Mouse (Mus musculus): ENCODE data around the gene Gpx5. TPM values are rescaled to one million over a fixed set of nuclear protein-coding genes. Genes with fewer than 3 reads are reported as not detected.

Gpx5 gene
- polyA plus RNA-seq, 1 experiment from 2014 or later: not detected

DNA sequence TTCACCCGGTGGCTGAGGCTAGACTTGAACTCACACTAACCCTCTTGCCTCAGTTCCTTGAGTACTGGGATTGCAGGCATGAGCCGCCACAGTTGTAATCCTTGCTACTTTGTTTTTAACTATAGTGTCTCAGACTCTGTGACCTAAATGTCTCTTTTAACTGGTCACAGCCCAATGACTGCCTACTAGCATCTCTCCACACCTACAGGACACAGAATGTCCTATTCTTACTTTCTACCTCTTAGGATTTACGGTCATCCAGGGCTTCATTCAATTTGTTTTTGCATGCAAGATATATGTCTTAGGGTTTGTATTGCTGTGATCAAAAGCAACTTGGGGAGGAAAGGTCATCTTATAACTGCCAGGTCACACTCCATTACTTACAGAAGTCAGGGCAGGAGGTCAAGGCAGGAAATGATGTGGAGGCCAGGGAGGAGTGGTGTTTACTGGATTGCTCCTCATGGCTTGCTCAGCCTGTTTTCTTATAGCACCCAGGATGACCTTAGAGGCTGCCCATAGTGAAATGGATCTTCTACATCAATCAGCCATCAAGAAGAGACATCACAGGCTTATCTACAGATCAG is 12.0 kb upstream of the Gpx5 start:
- no peak for DNase-seq (ENCODE audit: low spot score)
- no peaks in the 10 kb centered on the region for H3K9me3 ChIP-seq (replicated peaks)
- no peaks in the 10 kb centered on the region for H3K4me1 ChIP-seq
- no peak overlapping the region for H3K27ac ChIP-seq (replicated peaks)
- H3K4me3 ChIP-seq: no peak overlapping the region
- 75% methylated on average over 3 of the region's 3 CpGs for WGBS
- no peaks in the 10 kb centered on the region for H3K27me3 ChIP-seq (ENCODE audit: low read depth, poor library complexity, severe bottlenecking)
- H3K36me3 ChIP-seq: no peaks in the 10 kb centered on the region

DNA sequence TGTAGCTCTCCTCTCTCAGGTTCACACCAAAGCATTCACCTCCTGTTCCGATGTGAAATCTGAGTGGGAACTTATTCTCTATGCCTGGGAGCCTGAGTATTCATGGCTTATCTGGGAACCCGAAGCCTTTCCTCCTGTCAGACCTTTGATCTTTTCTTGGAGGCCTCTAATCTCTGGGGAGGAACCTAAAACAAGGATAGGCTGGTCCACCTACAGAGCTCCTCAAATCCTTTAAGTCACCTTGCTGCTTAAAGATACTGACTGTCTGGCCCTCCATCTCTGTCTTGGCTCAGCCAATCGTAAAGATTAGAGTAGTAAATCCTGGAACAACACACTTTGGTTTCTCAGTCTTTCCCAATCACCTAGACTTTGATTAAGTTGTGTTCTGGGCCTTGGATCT is 6.0 kb upstream of the Gpx5 start:
- 32% methylated on average over 3 of the region's 3 CpGs for WGBS

DNA sequence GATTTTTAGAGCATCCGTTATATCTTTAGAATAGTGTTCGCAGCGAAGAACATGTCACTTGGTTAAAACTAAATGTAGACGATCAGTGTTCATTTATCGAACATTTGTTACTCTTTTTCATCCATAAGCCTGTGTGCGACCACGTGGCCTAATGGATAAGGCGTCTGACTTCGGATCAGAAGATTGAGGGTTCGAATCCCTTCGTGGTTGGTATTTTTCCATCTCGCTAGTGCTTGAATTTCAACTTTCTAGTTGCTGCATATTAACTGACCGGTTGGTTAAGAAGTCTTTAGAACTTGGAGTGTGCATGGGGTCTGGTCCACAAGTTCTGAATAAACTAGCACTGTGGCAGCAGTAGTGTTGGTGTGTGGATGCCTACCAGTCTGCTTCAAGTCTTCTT is 13.0 kb downstream of the Gpx5 start:
- peak overlapping the region; percentile 57 for H3K4me3 ChIP-seq
- peaks cover 21% of the 10 kb centered on the region for H3K4me1 ChIP-seq
- under 1% methylated on average over 13 of the region's 13 CpGs for WGBS
- no peaks in the 10 kb centered on the region for H3K36me3 ChIP-seq
- H3K27ac ChIP-seq (replicated peaks): no peak overlapping the region
- H3K27me3 ChIP-seq (ENCODE audit: low read depth, poor library complexity, severe bottlenecking): peaks cover 14% of the 10 kb centered on the region
- no peaks in the 10 kb centered on the region for H3K9me3 ChIP-seq (replicated peaks)
- peak; percentile 81 for DNase-seq (ENCODE audit: low spot score)

More for the DNA sequence above, 6.0 kb upstream of the Gpx5 start:
- Histone ChIP-seq H3K36me3 (no peaks in the 10 kb centered on the region), H3K9me3 (replicated peaks) (no peaks in the 10 kb centered on the region), H3K4me3 (no peak overlapping the region), H3K4me1 (no peaks in the 10 kb centered on the region), H3K27ac (replicated peaks) (no peak overlapping the region), H3K27me3 (ENCODE audit: low read depth, poor library complexity, severe bottlenecking) (no peaks in the 10 kb centered on the region)
- no peak for DNase-seq (ENCODE audit: low spot score)

DNA sequence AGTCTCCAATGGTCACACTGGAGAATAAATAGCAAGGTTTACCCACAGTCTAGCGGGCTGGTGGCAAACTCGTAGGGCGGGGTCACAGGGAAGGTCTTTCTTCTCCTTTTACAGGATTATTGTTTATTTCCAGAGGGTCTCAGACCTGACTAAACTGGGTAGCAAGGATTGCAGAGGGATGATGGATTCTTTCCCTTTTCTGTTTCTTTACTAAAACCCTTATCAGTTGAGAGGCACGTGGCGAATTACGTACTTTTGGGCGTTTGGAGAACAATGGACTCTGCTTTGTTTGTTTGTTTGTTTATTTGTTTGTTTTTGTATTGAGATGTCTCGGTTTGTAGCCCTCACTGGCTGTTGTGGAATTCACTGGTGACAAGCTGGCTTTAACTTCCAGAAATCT is 13.5 kb downstream of the Gpx5 start:
- Histone ChIP-seq H3K9me3 (replicated peaks) (no peaks in the 10 kb centered on the region), H3K4me1 (peaks cover 21% of the 10 kb centered on the region), H3K36me3 (no peaks in the 10 kb centered on the region), H3K4me3 (peak overlapping the region; percentile 57), H3K27ac (replicated peaks) (no peak overlapping the region), H3K27me3 (ENCODE audit: low read depth, poor library complexity, severe bottlenecking) (peaks cover 16% of the 10 kb centered on the region)
- 9% methylated on average over 8 of the region's 8 CpGs for WGBS
- DNase-seq (ENCODE audit: low spot score): no peak

DNA sequence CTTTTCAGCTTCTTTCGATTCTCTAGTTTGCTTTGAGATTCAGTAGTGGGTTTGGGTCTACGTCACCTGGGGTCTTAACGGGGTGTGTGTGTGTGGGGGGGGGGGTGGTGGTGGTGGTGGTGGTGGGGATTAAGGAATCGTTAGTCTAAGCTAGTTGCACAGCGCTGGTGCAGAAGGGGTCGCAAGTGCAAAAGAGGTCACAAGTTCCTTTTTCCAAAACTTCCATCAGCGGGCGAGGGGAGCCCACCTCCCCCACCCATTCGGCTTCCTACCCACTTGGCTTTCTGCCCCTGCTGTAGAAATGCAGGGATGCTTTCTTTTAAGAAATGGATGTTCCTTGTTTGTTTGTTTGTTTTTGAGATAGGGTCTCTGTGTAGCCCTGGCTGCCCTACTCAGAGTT is 16.0 kb downstream of the Gpx5 start:
- Histone ChIP-seq H3K27ac (replicated peaks) (peak overlapping the region; percentile 85), H3K9me3 (replicated peaks) (no peaks in the 10 kb centered on the region), H3K4me1 (peaks cover 21% of the 10 kb centered on the region), H3K27me3 (ENCODE audit: low read depth, poor library complexity, severe bottlenecking) (peaks cover 28% of the 10 kb centered on the region), H3K4me3 (peak overlapping the region; percentile 67), H3K36me3 (no peaks in the 10 kb centered on the region)
- under 1% methylated on average over 9 of the region's 9 CpGs for WGBS
- no peak for DNase-seq (ENCODE audit: low spot score)

DNA sequence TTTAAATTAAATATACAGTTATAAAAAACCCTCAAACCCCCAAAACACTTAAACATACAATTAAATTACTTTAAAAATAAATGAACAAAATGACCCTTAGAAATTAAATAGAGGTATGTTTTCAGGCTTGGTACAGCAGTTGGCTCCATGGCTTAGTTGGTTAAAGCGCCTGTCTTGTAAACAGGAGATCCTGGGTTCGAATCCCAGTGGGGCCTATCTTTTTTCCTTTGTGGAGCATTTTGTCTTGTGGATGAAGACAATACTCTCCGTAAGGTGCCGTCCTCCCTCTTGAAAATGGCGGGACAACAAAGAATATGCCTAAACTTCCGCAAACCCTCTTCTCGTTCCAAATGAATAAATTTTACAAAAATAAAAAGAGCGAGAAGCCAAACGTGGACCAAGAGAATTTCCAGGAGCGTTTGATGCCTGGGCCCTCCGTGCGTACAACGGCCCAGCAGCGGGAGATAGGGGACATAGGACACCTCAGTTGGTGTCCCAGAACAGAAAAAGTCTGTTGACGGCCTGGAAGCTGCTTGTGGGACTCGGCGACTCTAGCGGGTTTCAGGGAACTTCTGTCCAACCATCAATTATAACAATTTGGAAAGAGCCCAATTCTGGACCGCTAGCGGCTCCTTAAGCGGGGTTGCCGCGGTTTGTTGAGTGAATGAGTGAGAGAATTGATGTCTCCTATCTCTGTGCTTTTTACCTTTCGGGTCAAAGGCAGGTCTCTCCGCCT is 16.5 kb downstream of the Gpx5 start:
- DNase-seq (ENCODE audit: low spot score): peak; percentile 86
- Histone ChIP-seq H3K27ac (replicated peaks) (peak overlapping the region; percentile 85), H3K36me3 (no peaks in the 10 kb centered on the region), H3K4me3 (peak overlapping the region; percentile 67), H3K27me3 (ENCODE audit: low read depth, poor library complexity, severe bottlenecking) (peaks cover 28% of the 10 kb centered on the region), H3K9me3 (replicated peaks) (no peaks in the 10 kb centered on the region), H3K4me1 (peaks cover 21% of the 10 kb centered on the region)
- under 1% methylated on average over 25 of the region's 25 CpGs for WGBS

DNA sequence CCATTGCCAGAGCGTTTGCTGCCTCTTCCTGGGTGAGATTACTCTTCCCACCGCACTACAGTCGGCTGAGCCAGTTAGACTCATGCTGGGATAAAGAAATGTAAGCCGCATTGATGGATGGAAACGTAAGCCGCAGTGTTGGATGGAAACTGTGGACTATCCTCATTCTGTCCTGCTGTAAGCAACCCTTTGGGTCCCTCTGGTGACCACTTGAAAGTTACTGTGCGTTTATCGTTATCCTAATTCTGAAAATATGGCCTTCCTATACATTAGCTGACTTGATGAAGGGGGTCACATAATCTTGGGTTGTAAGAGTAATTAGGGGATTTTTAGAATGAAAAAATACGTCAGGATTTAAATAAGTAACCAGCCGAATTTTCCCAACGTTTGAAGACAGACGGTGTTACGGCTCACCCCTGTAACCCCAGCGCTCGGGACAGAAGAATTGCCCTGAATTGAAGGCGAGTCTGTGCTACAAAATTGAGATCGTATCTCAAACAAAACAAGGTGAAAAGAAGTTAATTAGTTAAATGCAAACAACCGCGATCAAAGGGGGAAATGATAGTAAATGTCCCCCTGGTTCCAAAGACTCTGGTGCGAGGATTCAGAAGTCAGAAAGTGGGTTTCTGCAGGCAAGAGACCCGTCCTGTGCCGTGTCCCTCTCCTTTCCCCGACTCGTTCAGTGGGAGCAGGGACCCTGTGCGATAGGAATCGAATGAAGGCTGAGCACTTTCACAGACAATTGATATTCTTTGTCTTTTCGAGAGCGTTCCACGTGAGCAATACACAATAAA is 17.3 kb downstream of the Gpx5 start:
- peaks cover 21% of the 10 kb centered on the region for H3K4me1 ChIP-seq
- WGBS: under 1% methylated on average over 29 of the region's 29 CpGs
- peak; percentile 62 for DNase-seq (ENCODE audit: low spot score)
- no peaks in the 10 kb centered on the region for H3K36me3 ChIP-seq
- H3K9me3 ChIP-seq (replicated peaks): no peaks in the 10 kb centered on the region
- peaks cover 28% of the 10 kb centered on the region for H3K27me3 ChIP-seq (ENCODE audit: low read depth, poor library complexity, severe bottlenecking)
- peak overlapping the region; percentile 67 for H3K4me3 ChIP-seq
- H3K27ac ChIP-seq (replicated peaks): peak overlapping the region; percentile 78

DNA sequence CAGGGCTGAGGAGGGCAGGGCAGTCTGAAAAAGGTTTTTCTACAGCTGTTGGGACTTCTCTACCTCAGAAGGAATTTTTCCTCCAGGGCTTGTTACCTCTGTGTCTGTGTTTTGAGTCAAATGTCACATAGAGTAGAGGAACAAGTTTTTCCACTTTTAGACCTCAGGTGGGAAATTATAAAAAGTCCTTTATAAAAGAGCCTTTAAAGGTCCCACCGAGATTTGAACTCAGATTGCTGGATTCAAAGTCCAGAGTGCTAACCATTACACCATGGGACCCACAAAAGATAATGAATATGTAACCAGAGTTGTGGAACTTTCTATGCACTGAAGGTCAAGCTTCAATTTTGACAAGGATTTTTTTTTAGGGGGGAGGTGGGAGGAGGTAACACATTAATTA is 24.3 kb downstream of the Gpx5 start:
- no peak overlapping the region for H3K27ac ChIP-seq (replicated peaks)
- H3K4me3 ChIP-seq: peak overlapping the region; percentile 43
- peaks cover 7% of the 10 kb centered on the region for H3K27me3 ChIP-seq (ENCODE audit: low read depth, poor library complexity, severe bottlenecking)
- 5% methylated on average over 1 of the region's 1 CpGs for WGBS
- no peaks in the 10 kb centered on the region for H3K36me3 ChIP-seq
- no peak for DNase-seq (ENCODE audit: low spot score)
- H3K4me1 ChIP-seq: peaks cover 6% of the 10 kb centered on the region
- H3K9me3 ChIP-seq (replicated peaks): no peaks in the 10 kb centered on the region

DNA sequence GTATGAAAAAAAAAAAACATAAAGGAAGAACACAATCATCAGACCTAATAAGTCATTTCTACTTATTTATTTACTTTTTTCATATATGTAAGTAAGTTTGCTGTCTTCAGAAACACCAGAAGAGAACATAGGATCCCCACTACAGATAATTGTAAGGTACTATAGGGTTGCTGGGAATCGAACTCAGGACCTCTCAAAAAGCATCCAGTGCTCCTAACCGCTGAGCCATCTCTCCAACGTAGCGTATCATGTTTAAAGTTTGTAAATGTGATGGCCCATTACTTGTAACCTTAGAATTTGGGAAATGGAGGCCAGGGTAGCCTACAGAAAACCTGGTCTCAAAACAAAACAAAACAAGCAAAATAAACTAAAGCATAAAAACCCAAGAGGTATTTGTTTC is 25.0 kb downstream of the Gpx5 start:
- Histone ChIP-seq H3K36me3 (no peaks in the 10 kb centered on the region), H3K9me3 (replicated peaks) (no peaks in the 10 kb centered on the region), H3K4me1 (peaks cover 6% of the 10 kb centered on the region), H3K4me3 (peak overlapping the region; percentile 43), H3K27me3 (ENCODE audit: low read depth, poor library complexity, severe bottlenecking) (peaks cover 10% of the 10 kb centered on the region), H3K27ac (replicated peaks) (no peak overlapping the region)
- no peak for DNase-seq (ENCODE audit: low spot score)
- 12% methylated on average over 4 of the region's 4 CpGs for WGBS

DNA sequence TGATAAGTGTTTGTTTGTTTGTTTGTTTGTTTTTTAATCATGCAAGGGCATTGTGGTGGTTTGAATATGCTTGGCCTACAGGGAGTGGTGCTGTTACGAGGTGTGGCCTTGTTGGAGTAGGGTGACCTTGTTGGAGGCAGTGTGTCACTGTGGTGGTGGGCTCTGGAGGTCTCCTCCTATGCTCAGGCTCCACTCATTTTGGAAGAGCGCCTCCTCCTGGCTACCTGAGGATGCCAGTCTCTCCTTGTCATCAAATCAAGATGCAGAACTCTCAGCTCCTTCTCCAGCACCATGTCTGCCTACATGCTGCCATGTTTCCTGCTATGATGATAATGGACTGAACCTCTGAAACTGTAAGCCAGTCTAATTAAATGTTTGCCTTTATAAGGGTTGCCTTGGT is 26.8 kb downstream of the Gpx5 start:
- Histone ChIP-seq H3K27ac (replicated peaks) (no peak overlapping the region), H3K4me3 (no peak overlapping the region), H3K9me3 (replicated peaks) (no peaks in the 10 kb centered on the region), H3K36me3 (no peaks in the 10 kb centered on the region), H3K27me3 (ENCODE audit: low read depth, poor library complexity, severe bottlenecking) (peaks cover 27% of the 10 kb centered on the region), H3K4me1 (peaks cover 12% of the 10 kb centered on the region)
- WGBS: 59% methylated on average over 2 of the region's 2 CpGs
- no peak for DNase-seq (ENCODE audit: low spot score)

DNA sequence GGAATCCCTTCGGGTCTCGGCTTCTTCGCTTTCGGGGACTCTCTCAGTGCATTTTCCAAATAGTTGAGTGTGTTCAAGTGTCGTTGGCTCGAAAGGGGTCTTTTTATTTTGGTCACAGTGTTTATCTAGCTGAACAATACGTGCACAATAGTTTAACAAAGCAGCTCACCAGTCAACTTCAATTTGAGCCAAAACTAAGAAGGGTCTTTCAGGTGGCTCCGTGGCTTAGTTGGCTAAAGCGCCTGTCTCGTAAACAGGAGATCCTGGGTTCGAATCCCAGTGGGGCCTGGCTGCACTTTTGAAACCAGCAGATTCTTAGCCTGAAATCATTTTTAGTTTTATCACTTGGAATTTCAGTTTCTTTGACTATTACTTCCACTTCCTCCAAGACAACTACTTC is 28.2 kb downstream of the Gpx5 start:
- Histone ChIP-seq H3K9me3 (replicated peaks) (no peaks in the 10 kb centered on the region), H3K27me3 (ENCODE audit: low read depth, poor library complexity, severe bottlenecking) (peaks cover 27% of the 10 kb centered on the region), H3K4me3 (peak overlapping the region; percentile 63), H3K36me3 (no peaks in the 10 kb centered on the region), H3K4me1 (peaks cover 23% of the 10 kb centered on the region), H3K27ac (replicated peaks) (peak overlapping the region; percentile 70)
- peak; percentile 85 for DNase-seq (ENCODE audit: low spot score)
- under 1% methylated on average over 11 of the region's 11 CpGs for WGBS

DNA sequence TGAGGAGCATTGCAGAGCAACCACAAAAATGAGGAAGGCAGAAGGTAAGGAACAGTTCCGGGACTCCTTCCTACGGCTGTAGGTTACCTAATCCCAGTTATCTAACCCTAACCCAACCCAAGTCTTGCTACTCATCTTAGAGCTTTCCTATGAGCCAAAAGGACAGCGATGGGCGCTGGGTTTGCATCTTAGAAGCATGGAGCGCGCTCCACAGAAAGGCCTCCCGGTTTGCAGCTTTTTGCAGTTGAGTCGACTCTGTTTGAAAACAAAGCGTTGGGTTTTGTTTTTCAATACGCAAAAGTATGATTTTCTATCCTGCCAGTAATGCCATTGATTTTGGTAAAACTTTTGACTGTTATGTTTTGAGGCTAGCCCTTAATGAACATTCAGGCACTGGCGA is 28.6 kb downstream of the Gpx5 start:
- Histone ChIP-seq H3K4me1 (peaks cover 25% of the 10 kb centered on the region), H3K4me3 (peak overlapping the region; percentile 63), H3K36me3 (no peaks in the 10 kb centered on the region), H3K9me3 (replicated peaks) (no peaks in the 10 kb centered on the region), H3K27ac (replicated peaks) (peak overlapping the region; percentile 70), H3K27me3 (ENCODE audit: low read depth, poor library complexity, severe bottlenecking) (peaks cover 27% of the 10 kb centered on the region)
- DNase-seq (ENCODE audit: low spot score): peak; percentile 49
- under 1% methylated on average over 11 of the region's 11 CpGs for WGBS
